17 mouse cellular contexts compared by ENCODE assay signal in the genomic region with DNA sequence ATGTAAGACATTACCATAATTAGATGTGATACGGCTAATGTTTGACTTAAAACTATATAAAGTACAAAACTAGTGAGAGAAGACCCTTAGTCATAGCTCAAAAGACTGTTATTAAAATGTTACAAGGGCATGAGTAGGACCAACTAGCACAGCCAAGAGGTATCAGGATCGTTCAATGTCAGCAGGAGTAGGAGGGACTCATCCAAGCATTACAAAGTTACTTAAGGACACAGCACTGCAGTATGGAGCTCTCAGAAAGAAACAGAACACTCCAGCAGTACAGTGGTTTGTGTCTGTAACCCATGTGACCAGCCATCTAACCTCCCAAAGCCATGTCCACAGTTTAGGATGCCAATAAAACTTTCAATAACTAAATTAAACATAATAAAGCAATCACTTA.
"Had no signal": no experiment of that assay in that cellular context is flagged by ENCODE, and none has a peak within 500 bp of the region (broad histone marks: within the 10 kb centered on the region; RNA-seq: fewer than 3 reads in every experiment).

No protein-coding gene starts in this region.

- H3K36me3 ChIP-seq: limb, embryonic 12.5 days; limb, embryonic 15.5 days; liver, embryonic 12.5 days; liver, embryonic 15.5 days; stomach, embryonic 15.5 days had no signal

- H3K27ac ChIP-seq: limb, embryonic 12.5 days; limb, embryonic 15.5 days; liver, embryonic 12.5 days; liver, embryonic 15.5 days; stomach, embryonic 15.5 days had no signal

- ATAC-seq: intestine, postnatal 0 days; liver, embryonic 12.5 days had no signal

- H3K4me3 ChIP-seq: limb, embryonic 12.5 days; limb, embryonic 15.5 days; liver, embryonic 12.5 days; liver, embryonic 15.5 days; stomach, embryonic 15.5 days had no signal

- H3K4me2 ChIP-seq: limb, embryonic 12.5 days; limb, embryonic 15.5 days; liver, embryonic 12.5 days; liver, embryonic 15.5 days; midbrain, embryonic 11.5 days; stomach, embryonic 15.5 days had no signal

- H3K9ac ChIP-seq: limb, embryonic 12.5 days; limb, embryonic 15.5 days; liver, embryonic 12.5 days; liver, embryonic 15.5 days; stomach, embryonic 15.5 days had no signal

- H3K27me3 ChIP-seq: limb, embryonic 12.5 days; limb, embryonic 15.5 days; liver, embryonic 12.5 days; liver, embryonic 15.5 days; stomach, embryonic 15.5 days had no signal

- H3K4me1 ChIP-seq: limb, embryonic 15.5 days; liver, embryonic 12.5 days; liver, embryonic 15.5 days; stomach, embryonic 15.5 days had no signal

- H3K9me3 ChIP-seq: limb, embryonic 12.5 days; limb, embryonic 15.5 days; liver, embryonic 12.5 days; liver, embryonic 15.5 days; stomach, embryonic 15.5 days had no signal

- DNase-seq: kidney, adult 9 months; kidney, postnatal 36 days; left cerebral cortex, postnatal 4 days; lung, adult 2 months; lung, postnatal 14 days; lung, postnatal 4 days; midbrain, embryonic 14.5 days; right cerebral cortex, postnatal 25 days; spleen, adult 18-20 months; thymus, postnatal 36 days had no signal
